Mouse (Mus musculus) embryonic facial prominence, embryonic 15.5 days (tissue): ENCODE results near the gene Bcar3. TPM values are rescaled to one million over a fixed set of nuclear protein-coding genes. Genes with fewer than 3 reads are reported as not detected.

Source experiments
- ATAC-seq: fragments of 200-750 bp; cut with Nextera tagmentation; 2 replicates; pipeline ENCODE4 v1.8.0; 2017; ENCODE audit warnings: low read depth, moderate TSS enrichment; ENCODE audit not compliant: insufficient number of reproducible peaks, low FRiP score, low TSS enrichment
- H3K27ac ChIP-seq: fragments of 300-500 bp; sonication (generic); replicated peaks from 2 replicates; pipeline ENCODE4 v1.5.1; 2015; ENCODE audit warnings: mild to moderate bottlenecking, inconsistent platforms
- H3K27me3 ChIP-seq: fragments of 300-500 bp; sonication (generic); 2 replicates; pipeline ENCODE4 v1.6.1; 2015; ENCODE audit warnings: inconsistent platforms
- H3K36me3 ChIP-seq: fragments of 300-500 bp; sonication (generic); 2 replicates; pipeline ENCODE4 v1.6.1; 2015; ENCODE audit warnings: mild to moderate bottlenecking, inconsistent platforms
- H3K4me1 ChIP-seq: fragments of 300-500 bp; sonication (generic); 2 replicates; pipeline ENCODE4 v1.6.1; 2015; ENCODE audit warnings: inconsistent platforms
- H3K4me2 ChIP-seq: fragments of 300-500 bp; sonication (generic); replicated peaks from 2 replicates; pipeline ENCODE4 v1.6.1; 2015; ENCODE audit warnings: mild to moderate bottlenecking, inconsistent platforms
- H3K4me3 ChIP-seq: fragments of 300-500 bp; sonication (generic); replicated peaks from 2 replicates; pipeline ENCODE4 v1.5.1; 2015; ENCODE audit warnings: mild to moderate bottlenecking, inconsistent platforms
- H3K9ac ChIP-seq: fragments of 300-500 bp; sonication (generic); 2 replicates; pipeline ENCODE4 v1.6.1; 2015; ENCODE audit warnings: inconsistent platforms
- H3K9me3 ChIP-seq: fragments of 300-500 bp; sonication (generic); replicated peaks from 2 replicates; pipeline ENCODE4 v1.6.1; 2016; ENCODE audit warnings: inconsistent platforms
- WGBS: fragments of 180-500 bp; shearing (Covaris S2); methylation state at CpG from one replicate; pipeline ENCODE4 v1.1.7; 2015; 5-methylcytosine and 5-hydroxymethylcytosine counted together
- polyA plus RNA-seq: library from polyadenylated mRNA; unstranded; fragments of >200 nt; fragmentation: Nextera tagmentation; extraction: Ambion mirVana; gene quantifications from 2 replicates; pipeline ENCODE4 v1.2.1, GENCODE M21; 2015

Bcar3 gene
- polyA plus RNA-seq, 1 experiment from 2014 or later, result 12.6 TPM

DNA sequence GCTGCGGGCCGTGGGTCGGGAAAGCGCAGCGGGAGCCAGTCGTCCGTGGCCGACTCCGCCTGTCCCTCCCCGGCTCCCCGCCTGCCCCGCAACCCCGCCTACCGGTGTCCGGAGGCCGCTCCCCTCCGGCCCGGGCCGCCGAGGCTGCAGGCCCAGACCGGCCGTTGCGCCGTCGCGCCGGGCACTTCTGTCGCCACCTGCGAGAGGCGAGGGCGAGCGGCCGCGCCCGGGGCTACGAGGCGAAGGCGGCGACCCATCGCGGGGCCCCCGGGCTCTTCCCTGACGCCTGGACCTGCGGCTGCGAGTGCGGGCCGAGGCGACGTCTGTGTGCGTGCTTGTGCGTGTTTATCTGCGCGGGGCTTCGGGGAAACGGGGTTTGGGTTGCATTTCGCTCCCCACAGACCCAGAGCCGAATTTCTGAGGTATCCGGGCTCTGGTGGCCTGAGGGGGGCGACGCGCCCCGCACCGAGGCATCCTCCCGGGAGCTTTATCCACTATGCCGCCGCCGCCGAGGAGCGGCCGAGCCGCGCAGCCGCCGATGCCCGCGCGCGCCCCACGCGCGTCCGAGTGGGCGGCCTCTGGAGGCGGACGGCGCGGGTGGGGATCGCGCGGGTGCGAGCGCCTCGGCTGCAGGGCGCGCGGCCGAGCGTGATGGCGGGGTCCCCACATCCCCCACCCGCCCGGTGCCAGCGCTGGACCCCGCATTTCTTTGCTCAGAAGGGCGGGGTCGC lies 548 bp upstream of the Bcar3 start:
- H3K4me2 ChIP-seq, result peak overlapping the region; percentile 61
- H3K27me3 ChIP-seq, result no peaks in the 10 kb centered on the region
- peak overlapping the region; percentile 91 for H3K4me3 ChIP-seq
- H3K9ac ChIP-seq, result peak overlapping the region; percentile 69
- WGBS, result under 1% methylated on average over 95 of the region's 105 CpGs
- peak overlapping the region; percentile 97 for H3K27ac ChIP-seq
- H3K9me3 ChIP-seq, result no peaks in the 10 kb centered on the region
- ATAC-seq, result peak; percentile 86
- H3K36me3 ChIP-seq, result no peaks in the 10 kb centered on the region
- peaks cover 20% of the 10 kb centered on the region for H3K4me1 ChIP-seq

DNA sequence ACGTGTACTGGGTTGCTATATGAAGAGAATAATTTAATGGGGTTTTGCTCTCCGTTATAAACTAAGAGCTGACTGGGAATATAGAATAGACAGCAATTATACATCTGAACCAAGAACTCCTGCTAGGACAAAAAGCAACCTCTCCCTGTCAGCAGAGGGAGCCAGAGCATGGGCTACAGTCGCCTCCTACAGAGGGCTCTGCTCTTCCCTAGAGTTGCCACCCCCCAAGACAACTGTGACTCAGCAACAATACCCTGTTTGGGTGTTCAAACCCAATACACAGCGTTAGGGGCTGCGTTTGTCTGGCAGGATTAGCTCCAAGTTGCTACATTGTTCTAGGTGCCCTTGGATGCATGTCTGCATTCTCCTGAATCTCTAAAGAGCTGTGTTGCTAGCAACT lies 1.6 kb downstream of the Bcar3 start:
- WGBS, result 13% methylated on average over 5 of the region's 5 CpGs
- H3K27ac ChIP-seq, result no peak overlapping the region
- H3K36me3 ChIP-seq, result no peaks in the 10 kb centered on the region
- no peak overlapping the region for H3K4me2 ChIP-seq
- H3K4me1 ChIP-seq, result peaks cover 20% of the 10 kb centered on the region
- no peak overlapping the region for H3K4me3 ChIP-seq
- H3K9me3 ChIP-seq, result no peaks in the 10 kb centered on the region
- no peak overlapping the region for H3K9ac ChIP-seq
- no peaks in the 10 kb centered on the region for H3K27me3 ChIP-seq
- ATAC-seq, result no peak

- no peak overlapping the region for H3K4me3 ChIP-seq
- H3K4me2 ChIP-seq, result no peak overlapping the region
- no peak overlapping the region for H3K27ac ChIP-seq
- 55% methylated on average over 5 of the region's 5 CpGs for WGBS
- H3K9ac ChIP-seq, result no peak overlapping the region
- H3K36me3 ChIP-seq, result no peaks in the 10 kb centered on the region
- H3K27me3 ChIP-seq, result no peaks in the 10 kb centered on the region
- no peaks in the 10 kb centered on the region for H3K9me3 ChIP-seq
- peaks cover 31% of the 10 kb centered on the region for H3K4me1 ChIP-seq
- ATAC-seq, result no peak
Observed at GRCm38 (mm10) chr3:122296979-122297378, 3.0 kb downstream of the Bcar3 start.

GRCm38 (mm10) chr3:122300983-122301919 lies 7.3 kb downstream of the Bcar3 start:
- no peaks in the 10 kb centered on the region for H3K36me3 ChIP-seq
- H3K4me3 ChIP-seq, result no peak overlapping the region
- H3K4me1 ChIP-seq, result peaks cover 14% of the 10 kb centered on the region
- no peak overlapping the region for H3K4me2 ChIP-seq
- no peaks in the 10 kb centered on the region for H3K27me3 ChIP-seq
- H3K9me3 ChIP-seq, result no peaks in the 10 kb centered on the region
- WGBS, result 42% methylated on average over 9 of the region's 9 CpGs
- no peak overlapping the region for H3K9ac ChIP-seq
- no peak for ATAC-seq
- H3K27ac ChIP-seq, result peak overlapping the region; percentile 3; the same call in 1 of the 2 replicates

DNA sequence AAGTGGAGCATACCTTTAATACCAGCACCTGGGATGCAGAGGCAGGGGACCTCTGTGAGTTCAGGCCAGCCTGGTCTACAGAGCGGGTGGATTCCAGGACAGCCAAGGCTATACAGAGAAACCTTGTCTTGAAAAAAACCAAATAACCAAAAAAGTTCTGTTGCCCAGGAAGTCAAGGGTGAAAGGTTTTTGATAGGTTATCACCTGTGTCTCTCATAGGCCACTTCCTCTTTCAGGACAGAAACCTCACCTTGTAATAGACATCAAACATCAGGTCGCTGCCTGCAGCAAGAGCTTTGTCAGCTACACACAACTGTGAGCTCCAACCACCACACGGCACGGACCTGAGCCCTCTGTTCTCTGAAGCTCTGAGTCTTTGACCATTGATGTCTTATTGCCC lies 10.6 kb downstream of the Bcar3 start:
- Histone ChIP-seq H3K27ac (no peak overlapping the region), H3K9me3 (no peaks in the 10 kb centered on the region), H3K27me3 (no peaks in the 10 kb centered on the region), H3K4me2 (no peak overlapping the region), H3K9ac (no peak overlapping the region), H3K4me1 (peaks cover 12% of the 10 kb centered on the region), H3K36me3 (no peaks in the 10 kb centered on the region), H3K4me3 (no peak overlapping the region)
- 90% methylated on average over 4 of the region's 4 CpGs for WGBS
- no peak for ATAC-seq

DNA sequence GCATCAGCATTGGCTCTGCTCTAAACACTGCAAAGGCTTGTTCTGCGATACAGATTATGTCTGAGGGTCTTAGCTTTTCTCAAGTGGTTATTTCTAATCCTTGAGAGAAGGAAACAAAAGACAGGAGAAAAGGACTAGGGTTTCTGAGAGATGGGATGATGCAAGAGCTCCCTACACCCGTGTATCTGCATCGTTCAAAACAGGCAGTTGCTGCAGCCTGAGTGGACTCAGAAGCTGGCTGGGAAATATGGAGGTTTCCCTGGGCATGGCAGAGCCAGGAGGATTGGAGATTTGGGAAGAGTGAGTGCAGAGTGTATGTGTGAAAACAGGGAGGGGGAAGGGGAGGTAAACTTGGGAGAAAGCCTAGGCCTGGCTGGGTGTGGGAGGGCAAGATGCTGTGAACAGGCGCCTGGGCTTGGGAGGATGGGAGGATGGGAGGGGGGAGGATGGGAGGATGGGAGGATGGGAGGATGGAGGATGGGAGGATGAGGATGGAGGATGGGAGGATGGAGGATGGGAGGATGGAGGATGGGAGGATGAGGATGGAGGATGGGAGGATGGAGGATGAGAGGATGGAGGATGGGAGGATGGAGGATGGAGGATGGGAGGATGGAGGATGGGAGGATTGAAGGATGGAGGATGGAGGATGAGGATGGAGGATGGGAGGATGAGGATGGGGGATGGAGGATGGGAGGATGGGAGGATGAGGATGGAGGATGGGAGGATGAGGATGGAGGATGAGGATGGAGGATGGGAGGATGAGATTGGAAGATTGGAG lies 14.1 kb downstream of the Bcar3 start:
- Histone ChIP-seq H3K36me3 (no peaks in the 10 kb centered on the region), H3K4me2 (no peak overlapping the region), H3K27ac (no peak overlapping the region), H3K4me3 (no peak overlapping the region), H3K9me3 (no peaks in the 10 kb centered on the region), H3K4me1 (no peaks in the 10 kb centered on the region), H3K27me3 (no peaks in the 10 kb centered on the region), H3K9ac (no peak overlapping the region)
- 59% methylated on average over 4 of the region's 4 CpGs for WGBS
- ATAC-seq, result no peak

- H3K4me1 ChIP-seq, result no peaks in the 10 kb centered on the region
- 27% methylated on average over 6 of the region's 6 CpGs for WGBS
- ATAC-seq, result no peak
- H3K36me3 ChIP-seq, result no peaks in the 10 kb centered on the region
- H3K27me3 ChIP-seq, result no peaks in the 10 kb centered on the region
- H3K9me3 ChIP-seq, result no peaks in the 10 kb centered on the region
- H3K27ac ChIP-seq, result no peak overlapping the region
- H3K4me2 ChIP-seq, result no peak overlapping the region
- H3K9ac ChIP-seq, result no peak overlapping the region
- H3K4me3 ChIP-seq, result no peak overlapping the region
Observed at GRCm38 (mm10) chr3:122308981-122309380, 15.0 kb downstream of the Bcar3 start.

DNA sequence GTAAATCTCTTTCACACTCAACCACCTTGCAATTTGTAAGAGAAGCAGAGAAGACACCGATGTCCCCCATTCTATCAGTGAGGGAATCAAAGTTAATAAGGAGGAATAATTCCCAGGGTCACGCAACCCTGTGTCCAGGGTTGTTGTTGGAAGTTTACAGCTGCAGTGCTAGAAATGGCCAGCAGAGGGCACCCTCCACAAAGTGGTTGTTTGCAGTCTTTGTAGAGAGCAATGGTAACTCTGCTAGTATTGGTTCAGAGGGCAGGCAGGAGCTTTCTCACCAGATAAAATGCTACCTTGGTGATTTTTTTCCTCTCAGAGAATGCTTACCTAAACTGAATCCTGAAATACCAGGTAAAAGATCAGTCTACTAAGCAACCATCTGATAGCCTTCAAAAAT lies 18.1 kb downstream of the Bcar3 start:
- no peaks in the 10 kb centered on the region for H3K9me3 ChIP-seq
- 21% methylated on average over 2 of the region's 2 CpGs for WGBS
- ATAC-seq, result no peak
- no peak overlapping the region for H3K4me2 ChIP-seq
- no peaks in the 10 kb centered on the region for H3K36me3 ChIP-seq
- peaks cover 5% of the 10 kb centered on the region for H3K4me1 ChIP-seq
- no peak overlapping the region for H3K9ac ChIP-seq
- no peak overlapping the region for H3K27ac ChIP-seq
- no peaks in the 10 kb centered on the region for H3K27me3 ChIP-seq
- H3K4me3 ChIP-seq, result no peak overlapping the region

GRCm38 (mm10) chr3:122312936-122313629 lies 19.1 kb downstream of the Bcar3 start:
- no peak overlapping the region for H3K9ac ChIP-seq
- no peak overlapping the region for H3K27ac ChIP-seq
- no peaks in the 10 kb centered on the region for H3K9me3 ChIP-seq
- 72% methylated on average over 10 of the region's 10 CpGs for WGBS
- H3K4me2 ChIP-seq, result no peak overlapping the region
- no peak for ATAC-seq
- no peak overlapping the region for H3K4me3 ChIP-seq
- no peaks in the 10 kb centered on the region for H3K36me3 ChIP-seq
- no peaks in the 10 kb centered on the region for H3K27me3 ChIP-seq
- H3K4me1 ChIP-seq, result peaks cover 5% of the 10 kb centered on the region

DNA sequence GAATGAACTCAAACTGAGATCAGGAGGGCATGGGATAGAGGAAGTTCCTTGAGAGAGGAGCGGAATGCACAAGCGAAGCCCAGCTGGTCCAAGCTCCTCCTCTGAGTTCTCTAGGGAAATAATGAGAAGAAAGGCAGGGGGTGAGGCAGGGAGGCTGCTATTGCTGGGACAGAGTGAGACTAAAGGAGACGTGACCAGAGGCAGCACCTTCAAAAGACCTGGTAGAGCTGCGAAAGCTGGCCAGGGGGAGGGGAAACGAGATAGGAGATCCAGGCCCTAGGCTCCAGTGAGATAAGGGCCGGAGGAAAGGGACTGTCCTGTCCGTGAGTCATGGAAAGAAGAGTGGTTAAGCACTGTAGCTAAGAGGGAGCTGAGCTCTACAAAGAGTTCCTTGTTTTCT lies 20.0 kb downstream of the Bcar3 start:
- Histone ChIP-seq H3K27me3 (no peaks in the 10 kb centered on the region), H3K4me3 (no peak overlapping the region), H3K9me3 (no peaks in the 10 kb centered on the region), H3K9ac (no peak overlapping the region), H3K4me1 (peaks cover 5% of the 10 kb centered on the region), H3K36me3 (no peaks in the 10 kb centered on the region), H3K27ac (no peak overlapping the region), H3K4me2 (no peak overlapping the region)
- no peak for ATAC-seq
- WGBS, result 58% methylated on average over 7 of the region's 7 CpGs
